Mouse (Mus musculus): ENCODE data around the gene Ski. TPM values are rescaled to one million over a fixed set of nuclear protein-coding genes. Genes with fewer than 3 reads are reported as not detected.

The Ski gene
- total and polyA plus RNA-seq, 2 experiments from 2014 or later = 8.4 to 63.1 TPM

DNA sequence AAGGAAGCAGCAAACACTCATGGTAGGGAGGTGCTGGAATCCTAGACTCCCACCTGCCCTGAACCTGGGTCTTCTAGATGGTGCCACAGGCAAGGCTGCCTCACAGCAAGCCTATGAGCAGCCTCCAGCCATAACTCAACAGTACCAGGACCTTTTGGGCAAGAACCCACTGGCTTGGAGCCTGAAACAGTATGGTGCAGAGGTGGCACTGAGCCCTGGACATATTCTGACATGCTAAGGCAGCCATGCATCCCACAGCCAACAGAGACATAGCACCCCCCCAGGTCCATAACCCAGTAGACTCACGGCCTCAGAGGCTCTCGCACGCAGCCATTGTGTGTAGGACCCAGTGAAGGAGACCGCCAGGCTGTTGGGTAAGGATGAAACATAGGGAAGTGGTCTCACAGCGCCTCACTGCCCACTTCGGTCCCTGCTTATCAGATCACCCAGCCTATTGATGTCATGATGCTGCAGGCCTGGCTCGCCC lies 87.7 kb downstream of the Ski start:
- no peaks in the 10 kb centered on the region for H3K27me3 ChIP-seq (ENCODE audit: insufficient read depth, low read length)
- no peaks in the 10 kb centered on the region for H3K9me3 ChIP-seq (ENCODE audit: low read length)
- 73% methylated on average over 7 of the region's 7 CpGs for WGBS
- TF ChIP-seq CTCF (IDR thresholded peaks at IDR 0.05) = no peak
- no peaks in the 10 kb centered on the region for H3K36me3 ChIP-seq (ENCODE audit: insufficient read depth, low read length)
- H3K27ac ChIP-seq (ENCODE audit: low read depth, low read length) = no peak overlapping the region
- no peak overlapping the region for H3K4me2 ChIP-seq (ENCODE audit: low read depth, low read length, poor library complexity, severe bottlenecking)
- no peak overlapping the region for H3K9ac ChIP-seq (replicated peaks; ENCODE audit: low read length, poor library complexity, severe bottlenecking)
- DNase-seq (ENCODE audit: low spot score) (no peak), ATAC-seq (ENCODE audit: low FRiP score) (no peak)
- 0 out of 2 replicates have a peak, but pooled peaks cover 7% of the 10 kb centered on the region for H3K4me1 ChIP-seq (ENCODE audit: insufficient read depth, low read length)
- H3K4me3 ChIP-seq (ENCODE audit: low read depth, low read length) = no peak overlapping the region

DNA sequence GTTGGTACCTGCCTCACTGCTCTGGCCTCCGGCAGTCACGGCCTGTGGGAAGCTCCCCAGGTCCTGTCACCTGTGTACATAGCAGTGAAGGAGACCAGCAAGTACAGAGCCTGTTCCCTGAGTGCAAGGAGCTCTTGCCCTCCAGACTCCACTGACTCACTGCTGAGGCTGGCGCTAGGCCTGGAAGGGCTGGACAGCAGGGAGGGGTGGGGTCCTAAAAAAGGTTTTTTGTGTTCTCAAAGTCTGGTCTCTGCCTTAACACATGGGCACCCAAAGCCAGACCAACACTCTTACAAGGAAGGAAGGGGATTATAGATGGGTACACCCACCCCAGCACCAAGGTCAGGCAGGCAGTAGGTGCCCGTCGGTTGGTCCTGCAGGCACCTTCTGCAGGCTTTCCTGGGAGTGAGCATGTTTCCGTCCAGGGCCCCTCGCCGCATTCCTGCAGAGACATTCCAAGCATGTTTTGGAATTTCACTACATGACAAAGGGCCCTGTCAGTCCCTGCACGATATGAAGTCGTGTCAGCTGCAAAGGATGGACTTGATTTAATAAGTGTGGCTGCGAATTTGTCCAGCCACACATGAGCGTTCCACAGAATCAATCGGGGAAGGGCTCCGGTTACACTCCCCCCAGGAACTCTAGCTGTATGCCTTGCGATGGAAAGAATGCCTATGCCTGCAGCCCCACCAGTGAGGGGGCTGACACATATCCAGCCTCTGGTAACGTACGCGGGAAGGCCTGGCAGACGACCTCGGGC lies 88.6 kb downstream of the Ski start:
- DNase-seq (ENCODE audit: low spot score) (no peak), ATAC-seq (ENCODE audit: low FRiP score) (no peak)
- Histone ChIP-seq H3K27ac (ENCODE audit: low read depth, low read length) (no peak overlapping the region), H3K36me3 (ENCODE audit: insufficient read depth, low read length) (no peaks in the 10 kb centered on the region), H3K9ac (replicated peaks; ENCODE audit: low read length, poor library complexity, severe bottlenecking) (no peak overlapping the region), H3K4me3 (ENCODE audit: low read depth, low read length) (no peak overlapping the region), H3K9me3 (ENCODE audit: low read length) (no peaks in the 10 kb centered on the region), H3K4me2 (ENCODE audit: low read depth, low read length, poor library complexity, severe bottlenecking) (no peak overlapping the region), H3K4me1 (ENCODE audit: insufficient read depth, low read length) (peaks cover 7% of the 10 kb centered on the region; the same call in 1 of the 2 replicates), H3K27me3 (ENCODE audit: insufficient read depth, low read length) (no peaks in the 10 kb centered on the region)
- 42% methylated on average over 20 of the region's 20 CpGs for WGBS
- TF ChIP-seq CTCF (IDR thresholded peaks at IDR 0.05) = no peak

DNA sequence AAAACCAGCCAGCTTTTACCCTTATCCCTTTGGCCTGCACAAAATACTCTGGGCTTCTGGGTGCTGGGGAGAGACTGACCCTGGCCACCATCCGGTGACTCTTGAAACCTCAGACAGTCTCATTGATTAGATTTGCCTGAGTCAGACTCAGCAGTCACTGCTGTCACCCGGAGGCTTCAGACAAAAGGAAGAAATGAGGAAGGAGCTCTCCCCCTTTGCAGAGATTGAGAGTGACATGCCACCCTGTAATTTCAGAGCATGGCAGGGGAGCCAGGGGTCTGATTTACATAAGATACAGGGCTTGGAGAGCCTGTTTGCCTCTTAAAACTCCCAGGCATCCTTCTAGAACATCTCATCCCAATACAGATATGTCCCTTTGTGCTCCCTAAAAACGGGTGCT lies 89.2 kb downstream of the Ski start:
- DNase-seq (ENCODE audit: low spot score) (no peak), ATAC-seq (ENCODE audit: low FRiP score) (no peak)
- no peak for TF ChIP-seq CTCF (IDR thresholded peaks at IDR 0.05)
- Histone ChIP-seq H3K27me3 (ENCODE audit: insufficient read depth, low read length) (no peaks in the 10 kb centered on the region), H3K4me2 (ENCODE audit: low read depth, low read length, poor library complexity, severe bottlenecking) (no peak overlapping the region), H3K9ac (replicated peaks; ENCODE audit: low read length, poor library complexity, severe bottlenecking) (no peak overlapping the region), H3K9me3 (ENCODE audit: low read length) (no peaks in the 10 kb centered on the region), H3K4me1 (ENCODE audit: insufficient read depth, low read length) (peaks cover 7% of the 10 kb centered on the region; the same call in 1 of the 2 replicates), H3K27ac (ENCODE audit: low read depth, low read length) (no peak overlapping the region), H3K4me3 (ENCODE audit: low read depth, low read length) (no peak overlapping the region), H3K36me3 (ENCODE audit: insufficient read depth, low read length) (no peaks in the 10 kb centered on the region)
- WGBS = 25% methylated on average over 3 of the region's 3 CpGs

DNA sequence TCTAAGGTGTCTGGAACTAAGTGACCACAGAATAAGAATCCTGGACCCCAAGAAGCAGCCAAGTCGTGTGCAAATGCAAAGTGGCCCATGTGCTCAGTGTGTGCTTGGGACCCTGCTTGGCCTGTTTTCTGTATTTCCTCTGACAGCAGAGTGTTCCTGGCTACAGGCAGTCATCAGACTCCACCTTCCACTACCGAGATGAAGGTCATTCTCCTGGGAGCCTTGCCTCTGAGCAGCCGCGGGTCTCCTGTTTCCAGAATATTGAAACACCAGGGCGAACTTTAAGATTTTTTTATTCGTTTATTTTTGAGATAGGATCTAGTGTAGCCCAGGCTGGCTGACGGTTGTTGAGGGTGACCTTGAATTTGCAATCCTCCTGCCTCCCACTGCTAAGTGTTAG lies 91.8 kb downstream of the Ski start:
- Histone ChIP-seq H3K4me1 (ENCODE audit: insufficient read depth, low read length) (peaks cover 7% of the 10 kb centered on the region; the same call in 1 of the 2 replicates), H3K4me2 (ENCODE audit: low read depth, low read length, poor library complexity, severe bottlenecking) (no peak overlapping the region), H3K9me3 (ENCODE audit: low read length) (no peaks in the 10 kb centered on the region), H3K9ac (replicated peaks; ENCODE audit: low read length, poor library complexity, severe bottlenecking) (no peak overlapping the region), H3K27me3 (ENCODE audit: insufficient read depth, low read length) (no peaks in the 10 kb centered on the region), H3K36me3 (ENCODE audit: insufficient read depth, low read length) (no peaks in the 10 kb centered on the region), H3K27ac (ENCODE audit: low read depth, low read length) (no peak overlapping the region), H3K4me3 (ENCODE audit: low read depth, low read length) (no peak overlapping the region)
- TF ChIP-seq CTCF (IDR thresholded peaks at IDR 0.05) = no peak
- WGBS = 74% methylated on average over 7 of the region's 7 CpGs
- ATAC-seq (ENCODE audit: low FRiP score) = no peak
- DNase-seq (ENCODE audit: low spot score) = no peak

- no peak for TF ChIP-seq CTCF (IDR thresholded peaks at IDR 0.05)
- Histone ChIP-seq H3K9ac (replicated peaks; ENCODE audit: low read length, poor library complexity, severe bottlenecking) (no peak overlapping the region), H3K36me3 (ENCODE audit: insufficient read depth, low read length) (no peaks in the 10 kb centered on the region), H3K4me1 (ENCODE audit: insufficient read depth, low read length) (peaks cover 7% of the 10 kb centered on the region; the same call in 1 of the 2 replicates), H3K4me3 (ENCODE audit: low read depth, low read length) (no peak overlapping the region), H3K27me3 (ENCODE audit: insufficient read depth, low read length) (no peaks in the 10 kb centered on the region), H3K27ac (ENCODE audit: low read depth, low read length) (no peak overlapping the region), H3K4me2 (ENCODE audit: low read depth, low read length, poor library complexity, severe bottlenecking) (no peak overlapping the region), H3K9me3 (ENCODE audit: low read length) (no peaks in the 10 kb centered on the region)
- ATAC-seq (ENCODE audit: low FRiP score) (peak; percentile 35; the same call in 1 of the 2 replicates), DNase-seq (ENCODE audit: low spot score) (peak; percentile 91)
- 57% methylated on average over 14 of the region's 14 CpGs for WGBS
These were observed 92.4 kb downstream of the Ski start for GRCm38 (mm10) chr4:155129996-155130395.

- Histone ChIP-seq H3K4me1 (ENCODE audit: insufficient read depth, low read length) (peaks cover 7% of the 10 kb centered on the region; the same call in 1 of the 2 replicates), H3K27me3 (ENCODE audit: insufficient read depth, low read length) (no peaks in the 10 kb centered on the region), H3K27ac (ENCODE audit: low read depth, low read length) (no peak overlapping the region), H3K36me3 (ENCODE audit: insufficient read depth, low read length) (no peaks in the 10 kb centered on the region), H3K4me2 (ENCODE audit: low read depth, low read length, poor library complexity, severe bottlenecking) (no peak overlapping the region), H3K9ac (replicated peaks; ENCODE audit: low read length, poor library complexity, severe bottlenecking) (no peak overlapping the region), H3K9me3 (ENCODE audit: low read length) (no peaks in the 10 kb centered on the region), H3K4me3 (ENCODE audit: low read depth, low read length) (no peak overlapping the region)
- no peak for ATAC-seq (ENCODE audit: low FRiP score)
- TF ChIP-seq CTCF (IDR thresholded peaks at IDR 0.05) = peak; percentile 53
- WGBS = 92% methylated on average over 10 of the region's 10 CpGs
- DNase-seq (ENCODE audit: low spot score) = no peak
These were observed 93.1 kb downstream of the Ski start for GRCm38 (mm10) chr4:155129132-155129917.

Measured in midbrain, postnatal 0 days (tissue).